Mouse (Mus musculus) neural tube, embryonic 15.5 days (tissue): ENCODE results near the gene Capzb. TPM values are rescaled to one million over a fixed set of nuclear protein-coding genes. Genes with fewer than 3 reads are reported as not detected.

Experiments
- ATAC-seq: fragments of 200-750 bp; cut with Nextera tagmentation; 2 replicates; pipeline ENCODE4 v1.8.0; 2017; ENCODE audit warnings: mild to moderate bottlenecking, moderate TSS enrichment, moderate library complexity; ENCODE audit not compliant: low FRiP score
- H3K27ac ChIP-seq: fragments of 300-500 bp; sonication (generic); replicated peaks from 2 replicates; pipeline ENCODE4 v1.5.1; 2015; ENCODE audit warnings: mild to moderate bottlenecking, inconsistent platforms
- H3K27me3 ChIP-seq: fragments of 300-500 bp; sonication (generic); replicated peaks from 2 replicates; pipeline ENCODE4 v1.6.1; 2015; ENCODE audit warnings: inconsistent platforms
- H3K36me3 ChIP-seq: fragments of 300-500 bp; sonication (generic); 2 replicates; pipeline ENCODE4 v1.6.1; 2015; ENCODE audit warnings: inconsistent platforms
- H3K4me1 ChIP-seq: fragments of 300-500 bp; sonication (generic); 2 replicates; pipeline ENCODE4 v1.6.1; 2015; ENCODE audit warnings: inconsistent platforms
- H3K4me2 ChIP-seq: fragments of 300-500 bp; sonication (generic); 2 replicates; pipeline ENCODE4 v1.6.1; 2015; ENCODE audit warnings: inconsistent platforms, mild to moderate bottlenecking, moderate library complexity
- H3K4me3 ChIP-seq: fragments of 300-500 bp; sonication (generic); replicated peaks from 2 replicates; pipeline ENCODE4 v1.5.1; 2015; ENCODE audit warnings: mild to moderate bottlenecking, inconsistent platforms
- H3K9ac ChIP-seq: fragments of 300-500 bp; sonication (generic); replicated peaks from 2 replicates; pipeline ENCODE4 v1.6.1; 2015; ENCODE audit warnings: mild to moderate bottlenecking, inconsistent platforms
- H3K9me3 ChIP-seq: fragments of 300-500 bp; sonication (generic); replicated peaks from 2 replicates; pipeline ENCODE4 v1.6.1; 2016; ENCODE audit warnings: inconsistent platforms
- WGBS: fragments of 180-500 bp; shearing (Covaris S2); methylation state at CpG from one replicate; pipeline ENCODE4 v1.1.7; 2015; ENCODE audit warnings: mixed read lengths; 5-methylcytosine and 5-hydroxymethylcytosine counted together
- polyA plus RNA-seq: library from polyadenylated mRNA; unstranded; fragments of >200 nt; fragmentation: Nextera tagmentation; extraction: Ambion mirVana; gene quantifications from 2 replicates; pipeline ENCODE4 v1.2.1, GENCODE M21; 2015

Gene Capzb
- polyA plus RNA-seq, 1 experiment from 2014 or later, result 323 TPM

DNA sequence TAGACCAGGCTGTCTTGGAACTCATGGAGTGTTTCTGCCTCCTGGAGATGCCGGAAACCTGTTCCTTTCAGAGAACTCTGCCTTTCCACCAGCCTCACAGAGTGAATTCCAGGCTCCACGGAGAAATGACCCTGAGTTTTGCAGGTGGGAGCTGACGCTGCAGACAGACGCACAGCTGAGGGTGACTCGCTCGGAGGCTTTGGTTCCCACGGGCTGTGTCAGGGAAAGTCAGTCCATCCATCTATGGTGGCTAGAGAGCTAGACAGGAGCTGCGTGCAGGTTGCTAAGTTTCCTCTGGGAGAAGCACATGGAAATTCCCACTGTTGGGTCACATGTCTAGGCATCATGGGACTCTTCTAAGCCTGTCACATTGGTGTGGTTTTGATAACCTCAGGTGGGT is 38.5 kb downstream of the Capzb start:
- no peaks in the 10 kb centered on the region for H3K27me3 ChIP-seq
- no peak overlapping the region for H3K9ac ChIP-seq
- H3K4me2 ChIP-seq, result no peak overlapping the region
- no peak overlapping the region for H3K27ac ChIP-seq
- peaks cover 41% of the 10 kb centered on the region for H3K4me1 ChIP-seq
- no peak for ATAC-seq
- 88% methylated on average over 8 of the region's 8 CpGs for WGBS
- H3K4me3 ChIP-seq, result no peak overlapping the region
- H3K36me3 ChIP-seq, result no peaks in the 10 kb centered on the region; the same call in 1 of the 2 replicates
- no peaks in the 10 kb centered on the region for H3K9me3 ChIP-seq

DNA sequence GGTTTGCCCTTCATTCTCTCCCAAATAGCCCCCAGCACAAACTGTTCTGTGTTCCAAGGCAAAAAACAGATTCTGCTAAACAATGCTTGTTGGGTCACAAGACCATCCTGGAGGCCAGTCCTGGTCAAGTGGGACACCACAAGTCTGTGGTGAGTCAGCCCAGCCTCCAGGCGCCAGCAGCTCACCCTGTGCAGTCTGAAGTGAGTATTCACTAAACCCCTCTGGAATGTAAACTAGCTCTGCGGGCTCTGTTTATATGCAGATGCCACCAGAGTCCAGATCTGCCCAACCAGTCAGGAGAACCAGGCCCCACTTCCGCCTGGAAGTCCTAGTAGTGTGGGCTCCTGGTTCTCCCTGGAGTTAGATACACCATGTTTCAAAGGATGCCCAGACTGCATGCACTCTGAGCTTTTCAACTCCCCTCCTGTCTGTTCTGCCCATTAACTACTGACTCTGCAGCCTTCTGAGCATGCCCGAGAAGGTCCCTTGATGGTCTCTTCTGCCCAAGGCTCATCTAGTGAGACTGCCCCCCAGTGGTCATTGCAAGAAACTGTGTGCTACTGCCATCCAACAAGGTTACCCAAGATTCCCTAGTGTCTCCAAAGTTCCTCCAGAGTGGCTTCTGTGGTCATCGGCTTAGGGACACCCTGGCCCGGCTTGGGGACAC is 39.9 kb downstream of the Capzb start:
- Histone ChIP-seq H3K27ac (no peak overlapping the region), H3K4me2 (no peak overlapping the region), H3K36me3 (no peaks in the 10 kb centered on the region), H3K4me3 (no peak overlapping the region), H3K9me3 (no peaks in the 10 kb centered on the region), H3K4me1 (peaks cover 38% of the 10 kb centered on the region), H3K27me3 (no peaks in the 10 kb centered on the region), H3K9ac (no peak overlapping the region)
- ATAC-seq, result no peak
- WGBS, result 58% methylated on average over 6 of the region's 6 CpGs

DNA sequence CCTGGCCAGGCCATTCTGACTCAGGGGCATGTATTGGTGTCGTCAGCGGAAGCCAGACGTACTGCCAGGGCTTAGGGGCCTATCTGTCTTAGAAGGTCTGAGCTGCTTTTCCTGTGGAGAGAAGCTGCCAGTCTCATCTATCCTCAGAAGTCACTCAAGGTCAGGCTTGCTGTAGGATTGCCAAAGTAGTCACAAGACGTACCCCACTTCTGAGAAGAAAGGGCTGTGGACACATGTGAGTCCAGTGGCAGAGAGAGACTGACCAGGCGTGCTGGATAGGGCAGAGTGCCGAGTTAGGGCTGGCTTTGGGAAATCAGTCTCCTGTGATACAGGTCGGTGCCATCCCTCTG is 40.4 kb downstream of the Capzb start:
- 91% methylated on average over 7 of the region's 7 CpGs for WGBS
- Histone ChIP-seq H3K4me2 (no peak overlapping the region), H3K4me3 (no peak overlapping the region), H3K27ac (no peak overlapping the region), H3K9me3 (no peaks in the 10 kb centered on the region), H3K27me3 (no peaks in the 10 kb centered on the region), H3K4me1 (peaks cover 39% of the 10 kb centered on the region), H3K9ac (no peak overlapping the region), H3K36me3 (no peaks in the 10 kb centered on the region)
- no peak for ATAC-seq

DNA sequence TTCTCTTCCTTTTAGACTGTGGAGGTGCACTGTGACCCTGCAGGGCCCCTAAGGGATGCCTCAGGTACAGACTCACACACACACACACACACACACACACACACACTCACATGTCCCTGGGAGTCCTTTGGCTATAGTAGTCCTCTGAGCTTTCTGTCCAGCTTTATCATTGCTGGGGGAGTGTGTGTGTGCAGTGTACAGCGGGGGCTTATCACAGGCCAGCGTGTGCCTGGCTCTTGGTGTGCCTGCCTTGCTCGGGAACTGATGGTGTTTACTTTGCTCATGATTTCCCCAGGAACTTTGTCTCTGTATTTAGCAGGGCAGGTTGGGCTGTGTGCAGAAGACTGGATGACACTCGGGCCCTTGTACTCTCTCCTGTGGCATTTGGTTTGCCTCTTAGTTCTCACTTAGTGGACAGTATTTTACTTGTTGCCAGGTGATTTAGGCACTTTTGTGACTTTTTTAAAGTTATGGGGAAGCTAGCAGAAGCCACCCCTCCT is 41.1 kb downstream of the Capzb start:
- no peak overlapping the region for H3K4me2 ChIP-seq
- H3K9me3 ChIP-seq, result no peaks in the 10 kb centered on the region
- ATAC-seq, result no peak
- no peaks in the 10 kb centered on the region for H3K36me3 ChIP-seq
- H3K4me1 ChIP-seq, result peaks cover 42% of the 10 kb centered on the region
- no peak overlapping the region for H3K9ac ChIP-seq
- no peak overlapping the region for H3K27ac ChIP-seq
- 87% methylated on average over 4 of the region's 4 CpGs for WGBS
- no peak overlapping the region for H3K4me3 ChIP-seq
- no peaks in the 10 kb centered on the region for H3K27me3 ChIP-seq

DNA sequence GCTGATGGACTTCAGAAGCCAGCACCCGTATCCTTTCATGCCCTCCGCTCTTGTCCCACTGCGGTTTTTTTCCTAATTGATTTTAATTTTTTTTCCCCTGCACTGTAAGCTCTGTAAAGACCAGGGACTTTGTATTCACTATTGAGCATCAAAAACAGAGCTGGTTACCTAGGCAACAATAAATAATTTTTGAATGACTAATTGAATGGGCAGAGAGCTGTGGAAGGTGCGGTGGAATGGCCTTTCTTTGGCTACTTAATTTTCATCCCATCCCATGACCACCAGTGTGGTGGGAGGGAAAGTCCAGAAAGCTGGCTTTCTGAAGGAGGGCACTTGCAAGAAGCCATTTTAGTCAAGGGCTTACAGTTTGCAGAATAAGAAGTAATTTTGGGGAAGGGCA is 41.6 kb downstream of the Capzb start:
- H3K9me3 ChIP-seq, result no peaks in the 10 kb centered on the region
- no peak overlapping the region for H3K27ac ChIP-seq
- H3K4me3 ChIP-seq, result no peak overlapping the region
- H3K36me3 ChIP-seq, result peaks cover 2% of the 10 kb centered on the region
- H3K4me2 ChIP-seq, result no peak overlapping the region
- no peak for ATAC-seq
- no peak overlapping the region for H3K9ac ChIP-seq
- H3K4me1 ChIP-seq, result peaks cover 42% of the 10 kb centered on the region
- no peaks in the 10 kb centered on the region for H3K27me3 ChIP-seq
- 79% methylated on average over 4 of the region's 4 CpGs for WGBS

DNA sequence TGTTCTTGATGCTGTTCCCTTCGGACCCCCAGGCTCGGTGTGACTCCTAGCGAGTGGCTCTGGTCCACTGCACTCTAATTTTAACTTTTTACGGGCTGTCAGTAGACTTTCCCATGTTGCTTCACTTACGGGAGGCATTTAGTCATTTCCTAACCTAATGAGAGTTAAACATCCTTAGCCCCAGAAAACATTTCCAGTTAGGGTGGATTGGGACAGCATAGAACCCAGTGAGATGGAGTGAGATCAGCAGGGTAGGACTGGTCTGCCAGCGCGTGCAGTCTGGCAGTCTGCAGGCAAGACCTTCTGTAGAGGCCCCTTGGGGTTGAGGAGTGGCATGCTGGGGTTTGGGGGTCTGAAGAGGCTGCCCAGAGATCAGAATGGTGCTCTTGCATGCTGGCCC is 42.9 kb downstream of the Capzb start:
- peaks cover 49% of the 10 kb centered on the region for H3K4me1 ChIP-seq
- H3K27ac ChIP-seq, result no peak overlapping the region
- H3K27me3 ChIP-seq, result no peaks in the 10 kb centered on the region
- no peak overlapping the region for H3K9ac ChIP-seq
- H3K36me3 ChIP-seq, result peaks cover 15% of the 10 kb centered on the region
- H3K4me2 ChIP-seq, result no peak overlapping the region
- no peak overlapping the region for H3K4me3 ChIP-seq
- 87% methylated on average over 7 of the region's 7 CpGs for WGBS
- no peak for ATAC-seq
- H3K9me3 ChIP-seq, result no peaks in the 10 kb centered on the region

DNA sequence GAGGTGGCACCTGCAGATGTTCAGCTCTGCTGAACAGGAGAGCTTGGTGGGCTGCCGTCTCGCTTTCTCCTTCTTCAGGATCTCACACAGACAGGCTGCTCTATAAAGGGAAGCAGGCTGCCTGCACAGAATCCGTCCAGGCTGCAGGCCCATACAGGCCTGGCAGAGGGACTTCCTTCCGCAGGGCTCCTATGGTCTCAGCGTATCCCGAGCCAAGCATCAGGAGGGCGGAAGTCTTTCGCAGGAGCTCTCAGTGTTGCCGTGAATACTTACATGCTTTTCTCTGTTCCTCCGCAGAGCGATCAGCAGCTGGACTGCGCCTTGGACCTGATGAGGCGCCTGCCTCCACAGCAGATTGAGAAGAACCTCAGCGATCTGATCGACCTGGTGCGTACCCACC is 45.9 kb downstream of the Capzb start:
- no peaks in the 10 kb centered on the region for H3K9me3 ChIP-seq
- H3K27ac ChIP-seq, result no peak overlapping the region
- no peak overlapping the region for H3K4me2 ChIP-seq
- no peak for ATAC-seq
- no peak overlapping the region for H3K9ac ChIP-seq
- no peak overlapping the region for H3K4me3 ChIP-seq
- peaks cover 24% of the 10 kb centered on the region for H3K36me3 ChIP-seq
- H3K27me3 ChIP-seq, result no peaks in the 10 kb centered on the region
- WGBS, result 90% methylated on average over 16 of the region's 16 CpGs
- H3K4me1 ChIP-seq, result peaks cover 44% of the 10 kb centered on the region

DNA sequence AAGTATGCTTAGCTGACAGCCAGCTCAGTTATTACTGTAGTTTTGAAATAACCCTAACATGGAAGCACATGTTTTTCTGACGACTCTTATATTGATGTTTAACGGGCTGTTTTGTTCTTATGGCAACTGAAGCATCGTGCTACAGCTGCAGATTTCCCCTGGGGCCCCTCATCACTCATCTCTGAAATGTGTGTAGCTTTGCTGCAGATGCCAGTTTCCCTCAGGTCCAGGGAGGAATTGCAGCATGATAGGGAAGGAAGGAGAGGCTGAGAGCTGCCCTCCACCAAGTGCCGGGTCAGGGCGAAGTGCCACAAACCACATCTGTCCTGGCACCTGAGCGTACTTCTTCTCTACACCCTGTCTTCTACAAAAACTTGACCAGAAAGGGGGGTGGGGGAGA is 47.6 kb downstream of the Capzb start:
- WGBS, result 56% methylated on average over 6 of the region's 6 CpGs
- peaks cover 51% of the 10 kb centered on the region for H3K4me1 ChIP-seq
- ATAC-seq, result no peak

DNA sequence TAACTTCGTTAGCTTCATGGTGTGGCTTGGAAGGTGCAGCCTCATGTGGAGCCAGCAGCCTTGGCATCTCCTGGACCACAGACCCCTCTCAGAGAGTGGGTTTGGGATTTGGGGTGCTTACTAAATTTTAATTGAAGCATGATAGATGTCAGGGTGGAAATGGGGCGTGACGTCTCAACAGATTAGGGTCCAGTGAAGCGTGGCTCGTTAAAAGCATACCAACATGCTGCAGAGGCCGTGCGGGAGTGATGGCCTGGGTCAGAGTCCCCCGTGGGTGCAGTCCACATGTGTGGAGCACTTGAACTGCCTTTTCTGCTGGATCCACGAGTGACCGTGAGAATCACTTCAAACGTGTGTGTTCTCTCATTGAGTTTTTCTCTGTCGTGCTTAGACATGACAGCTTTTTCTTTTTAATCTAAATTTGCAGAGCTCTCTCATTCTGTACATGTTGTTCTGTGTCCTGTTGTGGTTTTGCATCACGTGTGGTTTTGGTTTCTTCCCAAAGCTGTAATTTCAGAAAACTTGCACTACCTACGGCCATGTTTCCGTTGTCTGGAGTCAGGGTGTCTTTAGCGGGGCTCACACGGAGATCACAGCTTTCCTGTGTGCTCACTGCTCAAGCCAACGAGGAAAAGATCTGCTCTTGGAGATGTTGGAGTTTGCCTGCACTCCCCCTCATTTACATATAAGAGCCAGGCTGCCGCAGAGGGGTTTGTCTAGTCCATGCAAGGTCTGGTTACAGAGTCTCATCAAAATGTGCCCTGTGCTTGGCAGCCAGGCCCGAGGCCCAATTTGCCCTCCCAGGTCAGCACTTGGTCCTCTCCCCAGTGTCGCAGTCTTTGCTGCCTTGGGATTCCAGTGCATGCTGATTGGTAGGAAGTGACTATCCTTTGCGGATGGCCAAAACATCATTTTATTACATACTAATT is 49.2 kb downstream of the Capzb start:
- ATAC-seq, result no peak
- H3K27me3 ChIP-seq, result no peaks in the 10 kb centered on the region
- no peak overlapping the region for H3K27ac ChIP-seq
- H3K9ac ChIP-seq, result no peak overlapping the region
- H3K36me3 ChIP-seq, result peaks cover 24% of the 10 kb centered on the region
- H3K4me3 ChIP-seq, result no peak overlapping the region
- no peak overlapping the region for H3K4me2 ChIP-seq
- peaks cover 66% of the 10 kb centered on the region for H3K4me1 ChIP-seq
- WGBS, result 71% methylated on average over 22 of the region's 22 CpGs
- no peaks in the 10 kb centered on the region for H3K9me3 ChIP-seq

More for the DNA sequence above, 47.6 kb downstream of the Capzb start:
- Histone ChIP-seq H3K36me3 (peaks cover 24% of the 10 kb centered on the region), H3K4me3 (no peak overlapping the region), H3K4me2 (no peak overlapping the region), H3K27ac (no peak overlapping the region), H3K9ac (no peak overlapping the region), H3K27me3 (no peaks in the 10 kb centered on the region), H3K9me3 (no peaks in the 10 kb centered on the region)

DNA sequence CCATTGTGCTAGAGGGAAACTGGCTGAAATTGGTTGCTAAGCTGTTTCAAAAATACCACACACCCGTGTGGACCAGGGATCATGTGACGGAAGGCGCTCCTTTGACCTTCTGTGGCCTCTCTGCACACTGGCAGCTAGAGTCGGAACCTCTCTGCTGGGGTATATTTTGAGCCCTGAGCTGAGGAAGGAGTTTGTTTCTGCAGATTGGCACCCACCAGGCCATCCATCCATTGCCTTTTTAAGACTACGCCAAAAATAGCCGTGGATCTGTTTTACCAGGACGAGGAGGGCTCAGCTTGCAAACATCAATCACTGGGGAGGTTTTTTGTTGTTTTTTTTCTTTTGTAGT is 49.9 kb downstream of the Capzb start:
- 73% methylated on average over 7 of the region's 7 CpGs for WGBS

DNA sequence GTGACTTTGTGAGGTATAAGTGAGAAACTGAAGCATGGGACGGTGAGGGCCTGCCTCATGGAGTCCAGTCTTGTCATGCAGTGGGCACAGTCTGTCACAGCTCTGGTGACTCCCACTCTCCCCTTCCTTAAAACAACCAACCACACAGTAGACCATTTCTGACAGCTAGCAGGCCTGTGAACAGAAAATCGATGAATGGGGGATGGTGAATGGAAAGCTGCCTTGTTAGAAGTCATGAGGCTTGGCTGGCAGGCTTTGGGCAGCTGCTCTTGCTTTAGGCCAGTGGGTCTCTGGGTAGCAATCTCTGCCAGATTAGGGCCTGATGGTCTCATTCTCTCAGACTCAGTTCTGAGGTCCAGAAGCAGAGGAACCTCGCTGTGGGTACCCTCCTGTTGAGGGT is 51.5 kb downstream of the Capzb start:
- Histone ChIP-seq H3K4me3 (no peak overlapping the region), H3K9me3 (no peaks in the 10 kb centered on the region), H3K9ac (no peak overlapping the region), H3K36me3 (peaks cover 23% of the 10 kb centered on the region), H3K27me3 (no peaks in the 10 kb centered on the region), H3K4me1 (peaks cover 69% of the 10 kb centered on the region), H3K27ac (peak overlapping the region; percentile 13; the same call in 1 of the 2 replicates), H3K4me2 (no peak overlapping the region)
- ATAC-seq, result no peak
- WGBS, result 63% methylated on average over 3 of the region's 3 CpGs

More for the DNA sequence above, 49.9 kb downstream of the Capzb start:
- H3K27me3 ChIP-seq, result no peaks in the 10 kb centered on the region
- ATAC-seq, result no peak
- H3K4me3 ChIP-seq, result no peak overlapping the region
- H3K9me3 ChIP-seq, result no peaks in the 10 kb centered on the region
- H3K9ac ChIP-seq, result no peak overlapping the region
- peaks cover 24% of the 10 kb centered on the region for H3K36me3 ChIP-seq
- no peak overlapping the region for H3K4me2 ChIP-seq
- H3K27ac ChIP-seq, result no peak overlapping the region
- peaks cover 70% of the 10 kb centered on the region for H3K4me1 ChIP-seq

DNA sequence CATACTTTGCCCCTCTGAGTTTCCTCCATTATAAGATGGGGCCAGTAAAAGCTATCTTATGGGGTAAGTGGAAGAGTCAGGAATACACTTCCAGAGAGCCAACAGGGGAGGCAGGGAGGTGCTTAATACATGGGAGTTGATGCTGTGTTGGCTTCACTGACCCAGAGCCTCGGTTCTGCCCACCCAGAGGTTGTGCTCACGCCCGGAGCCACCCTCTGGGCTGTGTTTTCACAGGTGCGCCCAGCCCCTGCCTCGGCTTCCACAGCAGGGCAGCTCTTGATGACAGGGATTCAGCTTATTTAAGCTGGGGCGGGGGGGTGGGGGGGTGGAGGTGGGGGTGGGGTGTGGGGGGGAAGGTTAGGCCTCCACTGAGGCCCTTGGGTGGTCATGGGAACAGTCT is 52.1 kb downstream of the Capzb start:
- Histone ChIP-seq H3K9me3 (no peaks in the 10 kb centered on the region), H3K9ac (no peak overlapping the region), H3K4me1 (peaks cover 68% of the 10 kb centered on the region), H3K4me2 (no peak overlapping the region), H3K36me3 (peaks cover 17% of the 10 kb centered on the region), H3K27me3 (no peaks in the 10 kb centered on the region), H3K27ac (no peak overlapping the region), H3K4me3 (no peak overlapping the region)
- ATAC-seq, result no peak
- 87% methylated on average over 6 of the region's 6 CpGs for WGBS
